Mouse (Mus musculus) lung, postnatal 25 days (tissue): ENCODE measurements at regions not wholly inside any gene's neighbourhood (a gene's known extent, or its start where the extent isn't known, plus 50 kb on each side); places are given as distances from the start of the nearest gene placed in this dataset.
A peak's percentile ranks its signal among the peaks of the same experiment; 100 is the strongest.

Source experiments
- DNase-seq: peaks from one replicate; pipeline ENCODE4 v3.0.0; 2022; ENCODE audit warnings: low spot score

GRCm38 (mm10) chr17:54214804-54215203 is 84.0 kb downstream of the Slc5a7 start:
- no peak for DNase-seq

- DNase-seq = no peak
Observed at GRCm38 (mm10) chr17:54201710-54202109, 97.1 kb downstream of the Slc5a7 start.

- no peak for DNase-seq
Observed at GRCm38 (mm10) chr17:54192231-54192573, 106.6 kb downstream of the Slc5a7 start.

GRCm38 (mm10) chr17:54191526-54192230 is 107.2 kb downstream of the Slc5a7 start:
- DNase-seq = no peak

- no peak for DNase-seq
Observed at GRCm38 (mm10) chr17:54188997-54189553, 109.8 kb downstream of the Slc5a7 start.

- DNase-seq = no peak
Observed at GRCm38 (mm10) chr17:54182073-54182472, 116.8 kb downstream of the Slc5a7 start.

- DNase-seq = no peak
Observed at GRCm38 (mm10) chr17:54180563-54180962, 118.3 kb downstream of the Slc5a7 start.

GRCm38 (mm10) chr17:54170762-54171161 is 128.1 kb downstream of the Slc5a7 start:
- no peak for DNase-seq

- DNase-seq = no peak
Observed at GRCm38 (mm10) chr17:54168039-54168438, 130.8 kb downstream of the Slc5a7 start.

GRCm38 (mm10) chr17:54162383-54162782 is 136.5 kb downstream of the Slc5a7 start:
- no peak for DNase-seq

- DNase-seq = peak; percentile 29
Observed at GRCm38 (mm10) chr17:54158753-54159152, 140.1 kb downstream of the Slc5a7 start.

GRCm38 (mm10) chr17:54158330-54158729 is 140.5 kb downstream of the Slc5a7 start:
- DNase-seq = no peak

GRCm38 (mm10) chr17:54155801-54156200 is 143.0 kb downstream of the Slc5a7 start:
- no peak for DNase-seq

- DNase-seq = no peak
Observed at GRCm38 (mm10) chr17:54154536-54154935, 144.3 kb downstream of the Slc5a7 start.
